ENCODE assay signal across 13 mouse cellular contexts in genomic region chr11:117597754-117598153, GRCm38 (mm10). TPM values are rescaled to one million over a fixed set of nuclear protein-coding genes. Genes with fewer than 3 reads are reported as not detected.
DNase-seq lines count a peak whose midpoint lies in the region; ATAC-seq lines count a peak whose summit lies in the region.
"Had no signal": no experiment of that assay in that cellular context is flagged by ENCODE, and none has a peak within 500 bp of the region (broad histone marks: within the 10 kb centered on the region; RNA-seq: fewer than 3 reads in every experiment).

No protein-coding gene starts in this region.

- peak overlapping the region; percentile 9; the same call in 1 of the 2 replicates for H3K4me2 ChIP-seq in neural tube, embryonic 11.5 days (ENCODE audit: low read depth)
- peak overlapping the region; percentile 10; the same call in 1 of the 2 replicates for H3K4me2 ChIP-seq in forebrain, embryonic 14.5 days (ENCODE audit: low read length)
- no peak overlapping the region for H3K4me2 ChIP-seq in limb, embryonic 13.5 days (replicated peaks)
- H3K4me2 ChIP-seq in neural tube, embryonic 15.5 days = peak overlapping the region; percentile 41
- no peak overlapping the region for H3K4me2 ChIP-seq in intestine, embryonic 15.5 days (replicated peaks)

- H3K9me3 ChIP-seq in neural tube, embryonic 11.5 days (ENCODE audit: control insufficient read depth, low read length) = no peaks in the 10 kb centered on the region
- H3K9me3 ChIP-seq in forebrain, embryonic 14.5 days (replicated peaks; ENCODE audit: control insufficient read depth, low read length) = no peaks in the 10 kb centered on the region
- no peaks in the 10 kb centered on the region for H3K9me3 ChIP-seq in limb, embryonic 13.5 days
- H3K9me3 ChIP-seq in neural tube, embryonic 15.5 days (replicated peaks) = no peaks in the 10 kb centered on the region
- no peaks in the 10 kb centered on the region for H3K9me3 ChIP-seq in intestine, embryonic 15.5 days

- 21% methylated on average over 5 of the region's 5 CpGs for WGBS in neural tube, embryonic 11.5 days
- WGBS in forebrain, embryonic 14.5 days = 27% methylated on average over 5 of the region's 5 CpGs
- 28% methylated on average over 5 of the region's 5 CpGs for WGBS in limb, embryonic 13.5 days
- WGBS in neural tube, embryonic 15.5 days = 18% methylated on average over 5 of the region's 5 CpGs
- WGBS in intestine, embryonic 15.5 days = 35% methylated on average over 5 of the region's 5 CpGs

- no peak overlapping the region for H3K9ac ChIP-seq in neural tube, embryonic 11.5 days (ENCODE audit: low read length)
- peak overlapping the region; percentile 10; the same call in 1 of the 2 replicates for H3K9ac ChIP-seq in forebrain, embryonic 14.5 days (ENCODE audit: low read length)
- H3K9ac ChIP-seq in limb, embryonic 13.5 days = peak overlapping the region; percentile 39; the same call in 1 of the 2 replicates
- no peak overlapping the region; the same call in 1 of the 2 replicates for H3K9ac ChIP-seq in neural tube, embryonic 15.5 days (replicated peaks)
- H3K9ac ChIP-seq in intestine, embryonic 15.5 days = no peak overlapping the region

- H3K27me3 ChIP-seq in neural tube, embryonic 11.5 days (ENCODE audit: control insufficient read depth, insufficient read depth, low read length) = peaks cover 10% of the 10 kb centered on the region; the same call in 1 of the 2 replicates
- 0 out of 2 replicates have a peak, but pooled peaks cover 4% of the 10 kb centered on the region for H3K27me3 ChIP-seq in forebrain, embryonic 14.5 days (replicated peaks; ENCODE audit: control insufficient read depth, insufficient read depth, low read length)
- H3K27me3 ChIP-seq in limb, embryonic 13.5 days = peaks cover 58% of the 10 kb centered on the region
- H3K27me3 ChIP-seq in neural tube, embryonic 15.5 days (replicated peaks) = peaks cover 4% of the 10 kb centered on the region
- peaks cover 22% of the 10 kb centered on the region for H3K27me3 ChIP-seq in intestine, embryonic 15.5 days (replicated peaks)
- H3K27me3 ChIP-seq: CH12.LX had no signal

- H3K36me3 ChIP-seq in neural tube, embryonic 11.5 days (ENCODE audit: control insufficient read depth, insufficient read depth, low read length) = no peaks in the 10 kb centered on the region
- no peaks in the 10 kb centered on the region for H3K36me3 ChIP-seq in forebrain, embryonic 14.5 days (ENCODE audit: control insufficient read depth, insufficient read depth, low read length)
- H3K36me3 ChIP-seq in limb, embryonic 13.5 days = no peaks in the 10 kb centered on the region
- no peaks in the 10 kb centered on the region for H3K36me3 ChIP-seq in neural tube, embryonic 15.5 days
- H3K36me3 ChIP-seq in intestine, embryonic 15.5 days = no peaks in the 10 kb centered on the region

- no peak for ATAC-seq in neural tube, embryonic 11.5 days (ENCODE audit: insufficient read depth, low FRiP score, low TSS enrichment)
- 0 out of 2 replicates have a peak, but pooled peaks have one; percentile 6 for ATAC-seq in forebrain, embryonic 14.5 days
- no peak for ATAC-seq in limb, embryonic 13.5 days (ENCODE audit: low FRiP score, low read depth)
- no peak for ATAC-seq in neural tube, embryonic 15.5 days (ENCODE audit: low FRiP score)
- ATAC-seq in intestine, embryonic 15.5 days = no peak

- H3K4me3 ChIP-seq in neural tube, embryonic 11.5 days (ENCODE audit: low read depth, low read length) = no peak overlapping the region
- no peak overlapping the region for H3K4me3 ChIP-seq in forebrain, embryonic 14.5 days (ENCODE audit: low read depth, low read length)
- no peak overlapping the region for H3K4me3 ChIP-seq in limb, embryonic 13.5 days
- H3K4me3 ChIP-seq in neural tube, embryonic 15.5 days (replicated peaks) = no peak overlapping the region
- no peak overlapping the region for H3K4me3 ChIP-seq in intestine, embryonic 15.5 days (replicated peaks)

- no peak for DNase-seq in neural tube, embryonic 11.5 days (ENCODE audit: low spot score)
- no peak for DNase-seq in neural tube, embryonic 10.5 days (ENCODE audit: extremely low spot score, low spot score)
- DNase-seq in forebrain, embryonic 14.5 days (ENCODE audit: low spot score) = no peak
- DNase-seq in spleen, postnatal 36 days (ENCODE audit: low spot score in 2 of 2) = no peak
- DNase-seq in lung, postnatal 14 days = no peak
- DNase-seq: kidney, postnatal 10 days; lung, adult 18-20 months; thymus, postnatal 4 days had no signal

- peaks cover 42% of the 10 kb centered on the region for H3K4me1 ChIP-seq in neural tube, embryonic 11.5 days (ENCODE audit: control insufficient read depth, insufficient read depth, low read length)
- peaks cover 27% of the 10 kb centered on the region for H3K4me1 ChIP-seq in forebrain, embryonic 14.5 days (ENCODE audit: control insufficient read depth, insufficient read depth, low read length)
- H3K4me1 ChIP-seq in limb, embryonic 13.5 days = peaks cover 32% of the 10 kb centered on the region
- H3K4me1 ChIP-seq in neural tube, embryonic 15.5 days = peaks cover 54% of the 10 kb centered on the region
- H3K4me1 ChIP-seq in intestine, embryonic 15.5 days (replicated peaks) = peaks cover 22% of the 10 kb centered on the region

- H3K27ac ChIP-seq in neural tube, embryonic 11.5 days (ENCODE audit: low read depth, low read length) = no peak overlapping the region
- peak overlapping the region; percentile 68 for H3K27ac ChIP-seq in forebrain, embryonic 14.5 days (ENCODE audit: low read depth, low read length)
- no peak overlapping the region for H3K27ac ChIP-seq in limb, embryonic 13.5 days
- H3K27ac ChIP-seq in neural tube, embryonic 15.5 days (replicated peaks) = peak overlapping the region; percentile 79
- no peak overlapping the region for H3K27ac ChIP-seq in intestine, embryonic 15.5 days
- H3K27ac ChIP-seq: macrophage had no signal

RNA-seq across cellular contexts. Expression of gene Tnrc6c, which starts 56.3 kb away (rescaled TPM):
- polyA plus RNA-seq in neural tube, embryonic 11.5 days (2014; fragmentation: Nextera tagmentation; extraction: Ambion mirVana) = 17.1 and 18.2 TPM in 2 replicates
- 20.0 and 24.5 TPM in 2 replicates for polyA plus RNA-seq in forebrain, embryonic 14.5 days (2014; fragmentation: Nextera tagmentation; extraction: Ambion mirVana)
- 19.3 and 19.6 TPM in 2 replicates for polyA plus RNA-seq in limb, embryonic 13.5 days (2015; fragmentation: Nextera tagmentation; extraction: Ambion mirVana)
- polyA plus RNA-seq in neural tube, embryonic 15.5 days (2015; fragmentation: Nextera tagmentation; extraction: Ambion mirVana) = 20.5 and 23.6 TPM in 2 replicates
- 9.6 TPM in 2 replicates for polyA plus RNA-seq in intestine, embryonic 15.5 days (2015; fragmentation: Nextera tagmentation; extraction: Ambion mirVana)

Comparison
In these comparisons a context has a peak if more than half of its experiments do, and no peak if none do; other contexts are left out.
1. H3K27ac ChIP-seq: peak in forebrain, embryonic 14.5 days (single experiment) and neural tube, embryonic 15.5 days (single experiment); none in neural tube, embryonic 11.5 days (single experiment), limb, embryonic 13.5 days (single experiment) and intestine, embryonic 15.5 days (single experiment).
2. H3K4me2 ChIP-seq: peak in neural tube, embryonic 11.5 days (single experiment), forebrain, embryonic 14.5 days (single experiment) and neural tube, embryonic 15.5 days (single experiment); none in limb, embryonic 13.5 days (single experiment) and intestine, embryonic 15.5 days (single experiment).
3. H3K9ac ChIP-seq: peak in forebrain, embryonic 14.5 days (single experiment) and limb, embryonic 13.5 days (single experiment); none in neural tube, embryonic 11.5 days (single experiment), neural tube, embryonic 15.5 days (single experiment) and intestine, embryonic 15.5 days (single experiment).